In genomic region chr4:97773791-97774190, GRCm38 (mm10) we compare ENCODE assay signal across 11 mouse cellular contexts. TPM values are rescaled to one million over a fixed set of nuclear protein-coding genes. Genes with fewer than 3 reads are reported as not detected.
DNase-seq lines count a peak whose midpoint lies in the region; ATAC-seq and TF ChIP-seq lines count a peak whose summit lies in the region.
"Had no signal": no experiment of that assay in that cellular context is flagged by ENCODE, and none has a peak within 500 bp of the region (broad histone marks: within the 10 kb centered on the region; RNA-seq: fewer than 3 reads in every experiment).

No protein-coding gene starts in this region.

- H3K4me1 ChIP-seq in liver, adult 2 months (ENCODE audit: control insufficient read depth, insufficient read depth, low read length), result peaks cover 8% of the 10 kb centered on the region; the same call in 1 of the 2 replicates
- peaks cover 39% of the 10 kb centered on the region for H3K4me1 ChIP-seq in forebrain, embryonic 15.5 days
- peaks cover 24% of the 10 kb centered on the region for H3K4me1 ChIP-seq in limb, embryonic 14.5 days (ENCODE audit: control insufficient read depth, insufficient read depth, low read length)
- 0 out of 2 replicates have a peak, but pooled peaks cover 2% of the 10 kb centered on the region for H3K4me1 ChIP-seq in small intestine, adult 2 months (ENCODE audit: control insufficient read depth, insufficient read depth, insufficient read length, low read length)

- 74% methylated on average over 2 of the region's 2 CpGs for WGBS in liver, adult 2 months
- WGBS in forebrain, embryonic 15.5 days, result 39% methylated on average over 2 of the region's 2 CpGs
- WGBS in limb, embryonic 14.5 days, result 63% methylated on average over 2 of the region's 2 CpGs
- 51% methylated on average over 2 of the region's 2 CpGs for WGBS in small intestine, adult 2 months

- no peak for DNase-seq in liver, adult 2 months (ENCODE audit: extremely low read depth, low read depth, low spot score)
- no peak for DNase-seq in liver
- DNase-seq in limb, embryonic 14.5 days (ENCODE audit: low spot score), result no peak
- no peak for DNase-seq in urinary bladder, adult 2 months (ENCODE audit: low spot score)
- DNase-seq in left cerebral cortex, adult 11 months (ENCODE audit: low spot score), result no peak
- no peak for DNase-seq in embryo, embryonic 10 days (ENCODE audit: low spot score)

- TF ChIP-seq CTCF in liver, adult 2 months (IDR thresholded peaks at IDR 0.05; ENCODE audit: low read depth, low read length), result no peak
- TF ChIP-seq CTCF in small intestine, adult 2 months (IDR thresholded peaks at IDR 0.05; ENCODE audit: extremely low read depth, insufficient read length, insufficient replicate concordance, low read depth, low read length), result no peak

- no peak overlapping the region; the same call in 1 of the 2 replicates for H3K4me3 ChIP-seq in liver, adult 2 months (ENCODE audit: insufficient read depth, low read depth, low read length)
- H3K4me3 ChIP-seq in forebrain, embryonic 15.5 days, result peak overlapping the region; percentile 46
- H3K4me3 ChIP-seq in limb, embryonic 14.5 days (replicated peaks; ENCODE audit: low read length), result peak overlapping the region; percentile 44; the same call in 1 of the 2 replicates
- H3K4me3 ChIP-seq in small intestine, adult 2 months (ENCODE audit: low read depth, low read length), result no peak overlapping the region

- no peaks in the 10 kb centered on the region for H3K9me3 ChIP-seq in forebrain, embryonic 15.5 days
- no peaks in the 10 kb centered on the region for H3K9me3 ChIP-seq in limb, embryonic 14.5 days (ENCODE audit: control insufficient read depth, low read length)

- H3K27me3 ChIP-seq in liver, adult 2 months (ENCODE audit: control insufficient read depth, insufficient read depth, low read length), result no peaks in the 10 kb centered on the region
- H3K27me3 ChIP-seq in forebrain, embryonic 15.5 days, result no peaks in the 10 kb centered on the region
- H3K27me3 ChIP-seq in limb, embryonic 14.5 days (ENCODE audit: control insufficient read depth, insufficient read depth, low read length), result no peaks in the 10 kb centered on the region
- no peaks in the 10 kb centered on the region for H3K27me3 ChIP-seq in small intestine, adult 2 months (ENCODE audit: control insufficient read depth, insufficient read depth, low read length)
- H3K27me3 ChIP-seq: Patski had no signal

- no peaks in the 10 kb centered on the region for H3K36me3 ChIP-seq in liver, adult 2 months (ENCODE audit: control insufficient read depth, insufficient read depth, low read length)
- no peaks in the 10 kb centered on the region for H3K36me3 ChIP-seq in forebrain, embryonic 15.5 days
- H3K36me3 ChIP-seq in limb, embryonic 14.5 days (ENCODE audit: control insufficient read depth, insufficient read depth, low read length), result no peaks in the 10 kb centered on the region
- no peaks in the 10 kb centered on the region for H3K36me3 ChIP-seq in small intestine, adult 2 months (ENCODE audit: control insufficient read depth, insufficient read depth, low read length)

- ATAC-seq in forebrain, embryonic 15.5 days (replicated peaks), result no peak
- ATAC-seq in limb, embryonic 14.5 days (ENCODE audit: low FRiP score, low read depth), result no peak

- no peak overlapping the region for H3K9ac ChIP-seq in liver, adult 2 months (ENCODE audit: low read depth, low read length)
- H3K9ac ChIP-seq in forebrain, embryonic 15.5 days (replicated peaks), result no peak overlapping the region; the same call in 1 of the 2 replicates
- H3K9ac ChIP-seq in limb, embryonic 14.5 days (ENCODE audit: low read depth, low read length, severe bottlenecking), result no peak overlapping the region

- H3K27ac ChIP-seq in liver, adult 2 months (replicated peaks; ENCODE audit: insufficient read depth, low read depth, low read length), result 0 out of 2 replicates have a peak overlapping the region, but pooled peaks have one; percentile 2
- peak overlapping the region; percentile 97 for H3K27ac ChIP-seq in forebrain, embryonic 15.5 days (replicated peaks)
- peak overlapping the region; percentile 65 for H3K27ac ChIP-seq in limb, embryonic 14.5 days (replicated peaks; ENCODE audit: low read depth, low read length)
- H3K27ac ChIP-seq in small intestine, adult 2 months (ENCODE audit: insufficient read depth, low read depth, low read length), result peak overlapping the region; percentile 35

- no peak for TF ChIP-seq POLR2A in liver, adult 2 months (IDR thresholded peaks at IDR 0.05; ENCODE audit: extremely low read depth, insufficient read depth, low read length)
- TF ChIP-seq POLR2A in limb, embryonic 14.5 days (IDR thresholded peaks at IDR 0.05; ENCODE audit: borderline replicate concordance, extremely low read depth, insufficient read depth, insufficient read length), result no peak
- no peak for TF ChIP-seq POLR2A in small intestine, adult 2 months (IDR thresholded peaks at IDR 0.05; ENCODE audit: low read depth, low read length)

- H3K79me2 ChIP-seq in liver, adult 2 months (ENCODE audit: control insufficient read depth, insufficient read depth, low read length), result peaks cover 11% of the 10 kb centered on the region

- H3K4me2 ChIP-seq in forebrain, embryonic 15.5 days (replicated peaks), result peak overlapping the region; percentile 58
- peak overlapping the region; percentile 63 for H3K4me2 ChIP-seq in limb, embryonic 14.5 days (replicated peaks; ENCODE audit: low read depth, low read length, severe bottlenecking)

RNA-seq across cellular contexts. Expression of gene Nfia, which starts 1.3 kb away (rescaled TPM):
- 12.5 and 20.0 TPM in 2 replicates for total RNA-seq in liver, adult 2 months (2014; rRNA removed)
- 31.7 and 32.2 TPM in 2 replicates for polyA plus RNA-seq in liver, adult 2 months (2012; rRNA removed)
- 98.3 and 101 TPM in 2 replicates for polyA plus RNA-seq in forebrain, embryonic 15.5 days (2015; fragmentation: Nextera tagmentation; extraction: Ambion mirVana)
- polyA plus RNA-seq in limb, embryonic 14.5 days (2012; rRNA removed), result 51.9 and 74.6 TPM in 2 replicates
- polyA plus RNA-seq in limb, embryonic 14.5 days (2014; fragmentation: Nextera tagmentation; extraction: Ambion mirVana), result 71.2 and 89.3 TPM in 2 replicates
- 8.6 and 16.5 TPM in 2 replicates for polyA plus RNA-seq in small intestine, adult 2 months (2012; rRNA removed)
- 19.6 and 36.7 TPM in 2 replicates for polyA plus RNA-seq in urinary bladder, adult 2 months (2012; rRNA removed)

RNA-seq across cellular contexts. Expression of gene E130114P18Rik, which starts 4.1 kb away (rescaled TPM):
- total RNA-seq in liver, adult 2 months (2014; rRNA removed), result not detected in 2 replicates
- not detected in 2 replicates for polyA plus RNA-seq in liver, adult 2 months (2012; rRNA removed)
- polyA plus RNA-seq in forebrain, embryonic 15.5 days (2015; fragmentation: Nextera tagmentation; extraction: Ambion mirVana), result 39.8 and 45.7 TPM in 2 replicates
- polyA plus RNA-seq in limb, embryonic 14.5 days (2012; rRNA removed), result 2.1 and 2.2 TPM in 2 replicates
- 4.6 and 4.9 TPM in 2 replicates for polyA plus RNA-seq in limb, embryonic 14.5 days (2014; fragmentation: Nextera tagmentation; extraction: Ambion mirVana)
- not detected in 2 replicates for polyA plus RNA-seq in small intestine, adult 2 months (2012; rRNA removed)
- polyA plus RNA-seq in urinary bladder, adult 2 months (2012; rRNA removed), result 0.22 and 0.72 TPM in 2 replicates
- total RNA-seq: common myeloid progenitor, adult 5-6 weeks; neutrophil, adult 5-6 weeks had no signal

Comparison
In these comparisons a context has a peak if more than half of its experiments do, and no peak if none do; other contexts are left out.
1. H3K27ac ChIP-seq: peak in every context shown above with its lines; median percentile 97 in forebrain, embryonic 15.5 days; 65 in limb, embryonic 14.5 days; 35 in small intestine, adult 2 months; 2 in liver, adult 2 months.
2. H3K4me3 ChIP-seq: peak in forebrain, embryonic 15.5 days (single experiment) and limb, embryonic 14.5 days (single experiment); none in liver, adult 2 months (single experiment) and small intestine, adult 2 months (single experiment).